Mouse (Mus musculus) lung, adult 2 months (tissue): ENCODE measurements around the gene Fam187a.

ENCODE experiments used
- CTCF ChIP-seq: fragments of 200-500 bp; IDR thresholded peaks from 2 replicates; pipeline ENCODE4 v1.5.1; 2011; ENCODE audit warnings: mild to moderate bottlenecking, low read length, control low read depth; ENCODE audit not compliant: insufficient read depth
- POLR2A ChIP-seq: fragments of 200-500 bp; IDR thresholded peaks from 2 replicates; pipeline ENCODE4 v1.6.1; 2011; ENCODE audit warnings: low read depth, mild to moderate bottlenecking, control low read depth, low read length, borderline replicate concordance; ENCODE audit errors: extremely low read depth

DNA sequence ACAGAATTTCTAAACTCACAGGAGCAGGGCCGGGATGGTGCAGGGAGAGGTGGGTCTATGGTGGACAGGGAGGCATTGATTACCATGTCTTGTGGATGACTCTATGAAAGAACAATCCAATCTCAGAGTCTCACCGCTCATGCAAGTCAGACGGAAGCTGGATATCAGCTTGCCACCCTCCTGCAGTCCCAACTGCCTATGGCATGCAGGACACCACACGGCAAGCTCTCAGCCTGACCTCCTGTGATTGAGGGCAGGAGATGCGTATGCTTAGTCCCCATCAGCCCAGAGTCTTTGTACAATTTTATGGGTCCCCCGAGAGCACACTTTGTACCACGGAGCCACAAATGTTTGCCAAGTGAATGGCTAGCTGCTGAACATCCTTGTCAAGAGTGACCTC, 18.7 kb downstream of the Fam187a start:
- no peak for TF ChIP-seq POLR2A
- TF ChIP-seq CTCF = no peak
